Mouse (Mus musculus) embryo, embryonic 10.5 days (tissue): ENCODE data around the gene Khdc4.
"Not testable (repeated sequence)": the region's sequence is repeated elsewhere in the genome, so short reads cannot be mapped to it uniquely, and the experiment has no call there.

Experiments used
- DNase-seq: peaks from one replicate; pipeline ENCODE4 v3.0.0-alpha.2; 2015; ENCODE audit warnings: low spot score

Khdc4 gene

GRCm38 (mm10) chr3:88655619-88656018 is 30.0 kb upstream of the Khdc4 start:
- DNase-seq: no peak

GRCm38 (mm10) chr3:88658441-88659127 is 27.0 kb upstream of the Khdc4 start:
- no peak for DNase-seq

- no peak for DNase-seq
These were observed 25.8 kb upstream of the Khdc4 start for GRCm38 (mm10) chr3:88659798-88660197.

GRCm38 (mm10) chr3:88664095-88664494 is 21.5 kb upstream of the Khdc4 start:
- no peak for DNase-seq

- DNase-seq: peak; percentile 98
These were observed 8.2 kb upstream of the Khdc4 start for GRCm38 (mm10) chr3:88677399-88677798.

DNA sequence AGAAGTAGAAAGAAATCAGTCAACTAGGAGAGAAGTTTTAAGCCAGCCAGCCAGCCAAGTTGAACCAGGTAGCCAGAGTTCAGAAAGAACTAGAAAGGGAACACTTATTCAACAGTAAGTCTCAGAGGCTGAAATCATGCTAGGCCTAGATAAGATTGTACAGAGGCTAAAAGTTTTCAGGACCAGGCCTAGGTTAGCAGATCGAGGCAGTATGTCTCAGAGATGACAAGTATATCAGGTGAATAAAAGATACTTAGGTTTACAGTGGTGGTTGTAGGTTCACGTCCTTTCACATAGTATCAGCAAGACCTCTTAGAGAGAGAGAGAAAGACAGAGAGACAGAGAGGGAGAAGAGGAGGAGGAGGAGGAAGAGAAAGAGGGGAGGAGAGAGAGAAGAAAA is 1.8 kb upstream of the Khdc4 start:
- no peak for DNase-seq

DNA sequence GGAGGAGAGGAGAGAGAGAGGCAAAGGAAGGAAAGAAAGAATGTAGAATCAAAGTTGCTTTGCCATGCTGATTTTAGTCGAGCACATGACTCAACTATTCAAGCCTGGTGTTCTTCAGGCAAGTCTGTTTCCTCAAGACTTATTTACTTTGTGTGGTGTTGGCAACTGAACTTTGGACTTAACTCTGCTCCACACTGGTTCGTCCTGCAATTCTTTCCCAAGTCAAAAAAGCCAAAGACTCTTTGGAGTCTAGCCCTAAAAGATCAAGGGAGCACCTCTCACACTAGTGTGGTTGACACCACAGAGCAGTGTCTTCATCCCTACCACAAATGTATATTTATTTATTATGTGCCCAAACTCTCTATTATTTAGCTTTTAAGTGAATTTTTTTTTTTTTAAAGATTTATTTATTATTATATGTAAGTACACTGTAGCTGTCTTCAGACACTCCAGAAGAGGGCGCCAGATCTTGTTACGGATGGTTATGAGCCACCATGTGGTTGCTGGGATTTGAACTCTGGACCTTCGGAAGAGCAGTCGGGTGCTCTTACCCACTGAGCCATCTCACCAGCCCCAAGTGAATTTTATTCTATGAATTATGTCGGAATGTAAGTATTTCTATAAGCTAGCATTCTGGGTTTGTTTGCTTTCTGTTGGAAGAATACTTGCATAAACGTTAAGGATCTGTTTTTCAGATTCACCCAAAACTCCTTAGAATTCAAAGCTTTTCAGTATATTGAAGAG is 1.2 kb upstream of the Khdc4 start:
- DNase-seq: no peak

GRCm38 (mm10) chr3:88685958-88686451 is 402 bp downstream of the Khdc4 start:
- DNase-seq: peak; percentile 73

- DNase-seq: no peak
These were observed 1.4 kb downstream of the Khdc4 start for GRCm38 (mm10) chr3:88686734-88687611.

DNA sequence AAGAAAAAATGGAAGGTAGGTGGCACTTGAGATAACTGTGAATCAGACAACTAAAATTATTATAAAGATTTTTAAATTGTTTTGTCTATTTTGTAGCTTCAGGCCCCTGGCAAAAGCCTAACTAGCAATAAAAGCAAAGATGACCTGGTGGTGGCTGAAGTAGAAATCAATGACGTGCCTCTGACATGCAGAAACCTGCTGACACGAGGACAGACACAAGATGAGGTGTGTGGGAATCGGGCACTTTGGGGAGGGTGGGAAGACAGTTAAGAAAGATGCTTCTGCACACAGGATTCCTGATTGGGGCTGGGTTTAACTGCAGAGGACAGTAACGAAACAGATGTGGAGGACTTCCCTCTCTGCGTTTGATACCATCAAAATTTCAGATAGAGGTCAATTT is 3.5 kb downstream of the Khdc4 start:
- no peak for DNase-seq

- DNase-seq: no peak
These were observed 9.9 kb downstream of the Khdc4 start for GRCm38 (mm10) chr3:88695545-88695944.

GRCm38 (mm10) chr3:88698051-88698450 is 12.4 kb downstream of the Khdc4 start:
- no peak for DNase-seq

GRCm38 (mm10) chr3:88698834-88699233 is 13.2 kb downstream of the Khdc4 start:
- no peak for DNase-seq

- DNase-seq: no peak
These were observed 14.6 kb downstream of the Khdc4 start for GRCm38 (mm10) chr3:88700247-88700646.

- DNase-seq: no peak
These were observed 15.6 kb downstream of the Khdc4 start for GRCm38 (mm10) chr3:88701222-88701621.

DNA sequence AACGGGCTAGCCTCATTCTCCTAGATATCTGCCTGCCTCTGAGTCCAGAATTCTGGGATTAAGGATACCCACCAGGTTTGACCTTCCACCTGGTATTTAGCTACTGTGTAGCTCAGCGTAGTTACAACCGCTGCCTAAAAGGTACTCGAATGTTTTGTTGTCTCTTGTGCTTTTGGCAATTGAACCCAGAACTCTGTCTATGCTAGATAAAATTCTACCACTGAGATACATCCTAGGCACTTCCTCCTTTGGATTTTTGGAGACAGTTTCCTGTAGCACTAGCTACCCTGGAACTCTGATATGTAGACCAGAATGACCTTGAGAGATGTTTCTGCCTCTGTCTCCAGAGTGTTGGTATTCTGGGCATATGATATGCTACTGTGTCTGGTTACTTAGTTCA is 28.1 kb downstream of the Khdc4 start:
- DNase-seq: no peak

- no peak for DNase-seq
These were observed 29.1 kb downstream of the Khdc4 start for GRCm38 (mm10) chr3:88714725-88715124.

DNA sequence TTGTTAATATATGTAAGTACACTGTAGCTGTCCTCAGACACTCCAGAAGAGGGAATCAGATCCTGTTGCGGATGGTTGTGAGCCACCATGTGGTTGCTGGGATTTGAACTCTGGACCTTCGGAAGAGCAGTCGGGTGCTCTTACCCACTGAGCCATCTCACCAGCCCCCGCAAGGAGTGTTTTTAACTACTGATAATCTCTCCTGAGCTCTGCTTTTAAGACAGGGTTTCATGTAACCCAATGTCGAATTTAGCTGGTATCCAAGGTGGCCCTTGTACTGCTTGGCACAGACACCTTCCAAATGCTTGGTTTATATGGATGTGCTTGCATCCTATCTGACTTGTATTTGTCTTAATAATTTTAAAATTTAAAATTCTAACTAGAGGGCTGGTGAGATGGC is 30.1 kb downstream of the Khdc4 start:
- DNase-seq: not testable (repeated sequence)

- DNase-seq: peak; percentile 93
These were observed 31.0 kb downstream of the Khdc4 start, which contains the start of gene Rit1 for GRCm38 (mm10) chr3:88716399-88717197. Gene Rit1 (plus strand): TSS chr3:88716838.

DNA sequence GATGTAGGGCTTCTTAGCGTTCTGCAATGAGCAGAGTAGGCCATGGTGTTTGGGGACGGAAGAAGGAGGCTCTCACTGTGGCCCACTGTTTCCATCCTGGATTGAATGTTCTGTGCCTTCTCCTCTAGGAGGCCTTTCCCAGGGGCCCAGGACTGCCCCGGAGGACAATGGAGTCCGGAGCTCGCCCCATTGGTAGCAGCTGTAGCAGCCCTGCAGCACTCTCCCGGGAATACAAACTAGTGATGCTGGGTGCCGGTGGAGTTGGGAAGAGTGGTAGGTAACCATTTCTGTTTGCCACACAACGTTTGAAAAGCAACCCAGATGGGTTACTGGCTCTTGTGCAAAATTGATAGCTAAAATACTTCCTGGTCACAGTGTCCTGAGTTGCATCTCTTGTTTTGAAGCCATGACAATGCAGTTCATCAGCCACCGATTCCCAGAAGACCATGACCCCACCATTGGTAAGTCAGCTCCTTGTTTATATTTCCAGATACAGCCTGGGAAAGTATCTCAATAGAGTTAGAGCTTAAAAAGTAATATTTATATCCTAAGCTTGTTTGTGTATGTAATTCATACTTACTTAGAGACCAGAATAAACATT is 31.7 kb downstream of the Khdc4 start:
- DNase-seq: peak; percentile 56

DNA sequence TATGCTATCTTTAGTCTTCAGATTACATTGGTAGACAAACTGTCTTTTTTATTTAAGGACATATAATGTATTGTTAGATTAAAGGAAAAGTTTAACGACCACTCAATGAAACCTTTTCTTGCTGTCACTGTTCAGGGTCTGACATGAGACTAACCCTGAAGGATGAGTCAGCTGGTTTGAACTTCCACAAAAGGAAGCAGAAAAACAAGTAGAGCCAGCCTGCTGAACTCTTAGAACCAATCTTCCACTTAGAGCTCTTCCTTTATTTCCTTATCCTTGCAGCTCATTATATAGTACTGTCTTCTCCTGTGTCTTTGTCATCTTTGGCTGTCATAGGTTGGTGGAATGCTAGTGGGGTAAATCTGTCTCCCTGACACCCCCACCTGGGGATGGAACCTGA is 32.2 kb downstream of the Khdc4 start:
- no peak for DNase-seq
